Mouse (Mus musculus): ENCODE measurements at regions not wholly inside any gene's neighbourhood (a gene's known extent, or its start where the extent isn't known, plus 50 kb on each side); places are given as distances from the start of the nearest gene placed in this dataset. TPM values are rescaled to one million over a fixed set of nuclear protein-coding genes. Genes with fewer than 3 reads are reported as not detected.

DNA sequence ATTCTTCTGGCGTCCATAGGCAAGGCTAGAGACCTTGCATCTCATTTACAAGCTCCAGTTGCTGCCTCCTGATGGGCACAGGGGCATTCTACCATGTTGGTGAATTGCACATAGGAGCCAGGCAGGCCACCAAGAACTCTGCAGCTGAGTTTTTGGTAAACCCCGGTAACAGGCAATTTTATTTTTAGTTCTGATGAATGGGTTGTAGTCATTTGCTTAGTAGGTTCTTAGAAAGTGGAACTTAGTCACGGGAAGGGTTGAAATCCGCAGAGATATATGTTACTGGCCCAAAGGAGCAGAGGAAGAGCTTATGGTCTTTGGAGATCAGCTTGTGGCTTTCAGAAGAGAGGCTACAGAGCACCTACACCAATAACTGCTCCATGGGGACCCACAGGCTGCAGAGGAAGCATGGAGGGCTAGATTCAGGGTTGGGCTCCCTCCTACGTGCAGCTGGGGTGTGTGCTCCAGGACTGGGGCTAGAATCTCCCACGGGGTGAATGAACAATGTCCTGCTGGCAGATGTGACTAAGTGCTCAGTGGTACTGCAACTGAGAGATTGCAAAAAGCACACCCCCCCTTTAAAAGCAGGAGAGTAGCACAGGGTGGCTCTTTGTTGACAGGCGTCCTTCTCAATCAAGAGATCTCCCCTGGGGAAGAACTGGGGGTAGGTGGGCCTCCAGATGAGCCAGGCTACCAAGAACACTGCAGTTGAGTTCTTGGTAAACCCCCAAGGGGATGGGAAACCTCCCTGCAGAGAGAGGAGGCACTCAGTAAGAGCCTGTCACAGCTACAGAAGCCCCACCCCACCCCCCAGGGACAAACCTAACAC lies 65.6 kb upstream of the Med13l start:
- no peak for DNase-seq (ENCODE audit: low spot score in 2 of 2)

DNA sequence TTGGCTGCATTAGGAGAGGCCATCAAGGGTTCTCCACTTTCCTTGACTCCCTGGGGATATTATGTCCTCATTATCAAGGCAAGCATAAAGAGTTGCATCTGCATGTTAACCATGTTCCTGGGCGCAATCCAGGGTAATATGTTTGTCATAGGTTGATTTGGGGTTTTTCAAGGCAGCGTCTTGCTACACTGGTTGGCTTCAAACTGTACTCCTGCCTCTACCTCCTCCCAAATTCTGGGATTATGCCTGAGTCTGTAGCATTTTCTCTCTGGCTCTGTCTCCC lies 65.1 kb upstream of the Med13l start:
- DNase-seq (ENCODE audit: low spot score in 2 of 2): no peak

DNA sequence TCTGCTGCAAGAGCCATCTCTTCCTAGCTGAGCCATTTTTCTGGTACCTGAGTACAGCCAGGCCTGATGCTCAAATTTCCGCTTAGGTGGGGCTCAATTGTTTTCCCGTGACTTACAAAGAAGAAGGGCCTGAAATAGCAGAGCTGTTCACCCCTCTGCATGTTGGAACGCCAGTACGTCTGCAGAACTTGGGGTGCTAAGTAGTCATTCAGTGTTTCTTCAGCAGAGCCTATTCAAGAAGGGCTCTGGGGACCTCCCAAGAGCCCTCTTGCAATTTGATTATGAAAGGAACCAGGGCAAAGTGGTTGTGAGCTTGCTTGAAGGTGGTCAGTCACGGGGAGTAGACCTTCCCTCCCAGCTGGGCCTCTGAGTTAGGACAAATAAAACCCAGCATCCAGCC lies 58.9 kb upstream of the Med13l start:
- no peak for DNase-seq (ENCODE audit: low spot score in 2 of 2)

DNA sequence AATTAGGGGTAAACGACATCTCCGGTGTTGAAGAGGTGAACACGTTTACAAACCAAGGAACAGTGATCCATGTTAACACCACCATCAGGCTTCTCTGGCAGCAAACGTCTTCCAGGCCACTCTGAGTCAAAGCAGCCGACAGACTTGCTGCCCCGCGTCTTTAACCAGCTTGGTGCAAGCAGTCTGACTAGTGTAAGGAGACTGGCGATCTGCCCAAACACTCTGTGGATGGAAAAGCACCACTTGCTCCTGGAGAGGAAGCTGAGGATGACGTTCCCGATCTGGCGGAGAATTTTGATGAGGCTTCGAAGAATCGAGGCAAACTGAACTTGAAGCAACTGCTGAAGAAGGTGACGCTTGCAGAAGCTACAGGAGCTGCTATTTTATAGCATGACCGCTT lies 57.5 kb upstream of the Med13l start:
- no peak for DNase-seq (ENCODE audit: low spot score in 2 of 2)

DNA sequence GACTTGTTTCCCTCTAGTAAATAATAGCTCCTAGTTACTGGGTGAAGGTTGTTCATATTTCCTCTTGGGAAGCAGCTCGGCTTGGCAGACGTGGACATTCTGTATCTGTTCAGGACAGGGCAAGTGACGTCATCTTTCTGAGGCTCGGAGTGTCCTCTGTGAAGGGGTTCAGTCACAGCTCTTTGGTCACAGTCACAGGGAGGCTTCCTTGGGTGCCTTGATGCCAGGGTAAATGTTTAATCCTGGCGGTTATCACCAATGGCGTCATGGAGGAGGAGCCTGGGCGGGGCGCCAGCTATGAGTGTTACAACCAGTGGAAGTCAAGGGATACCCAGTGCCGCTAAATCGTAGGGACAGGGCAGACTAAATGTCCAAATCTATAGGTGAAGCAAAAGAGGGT lies 56.3 kb upstream of the Med13l start:
- no peak for DNase-seq (ENCODE audit: low spot score in 2 of 2)

DNA sequence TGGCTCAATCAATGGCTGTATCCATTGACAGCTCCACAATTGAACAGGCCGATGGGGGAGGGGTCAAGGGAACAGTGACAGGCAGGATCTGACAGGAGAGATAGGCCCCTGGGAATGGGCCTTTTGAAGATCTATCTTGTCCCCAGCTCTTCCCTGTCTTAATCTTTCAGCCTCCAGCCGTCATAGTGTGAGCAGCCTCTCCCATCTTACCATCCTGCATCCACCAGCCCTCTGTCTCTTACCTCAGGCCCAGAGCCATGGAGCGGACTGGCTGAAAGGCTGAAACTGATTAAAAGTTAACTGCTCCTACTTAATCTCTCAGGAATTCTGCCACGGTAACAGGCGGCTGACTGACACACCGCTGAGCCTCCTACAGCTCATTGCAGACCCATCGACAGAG lies 55.6 kb upstream of the Med13l start:
- DNase-seq (ENCODE audit: low spot score in 2 of 2): no peak

DNA sequence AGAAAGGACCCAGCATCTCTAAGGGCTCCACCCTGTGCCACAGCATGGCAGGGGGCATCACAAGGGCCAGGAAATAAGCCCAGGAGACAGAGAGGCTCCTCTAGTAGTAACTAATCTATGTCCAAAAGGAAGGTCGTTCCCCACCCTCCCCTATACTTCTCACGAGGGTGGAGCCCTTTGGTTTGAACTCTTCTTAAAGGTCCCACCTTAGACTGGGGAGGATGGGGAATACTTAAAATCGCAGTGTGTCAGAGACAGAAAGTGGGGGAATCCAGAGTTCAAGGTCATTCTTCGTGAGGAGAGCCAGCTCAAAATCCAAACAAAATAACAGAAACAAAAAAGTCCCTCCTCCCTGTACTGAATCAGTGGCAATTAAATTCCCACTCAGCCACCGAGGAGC lies 50.6 kb upstream of the Med13l start:
- no peak for DNase-seq (ENCODE audit: low spot score in 2 of 2)

Small RNA genes in the stretch of these regions (microRNA-seq; reads per million reads assigned to microRNA genes)
- gene Gm26455: not detected

All from gastrocnemius, adult 8-10 months (tissue).